Mouse (Mus musculus): ENCODE measurements at regions not wholly inside any gene's neighbourhood (a gene's known extent, or its start where the extent isn't known, plus 50 kb on each side); places are given as distances from the start of the nearest gene placed in this dataset.
A peak's percentile ranks its signal among the peaks of the same experiment; 100 is the strongest.

- DNase-seq (ENCODE audit: low spot score in 2 of 2), result peak; percentile 2 to 11
Observed at GRCm38 (mm10) chr5:115790436-115790835, 54.6 kb upstream of the Cit start.
